Mouse (Mus musculus): ENCODE results near the gene Plekhg6.

The Plekhg6 gene

DNA sequence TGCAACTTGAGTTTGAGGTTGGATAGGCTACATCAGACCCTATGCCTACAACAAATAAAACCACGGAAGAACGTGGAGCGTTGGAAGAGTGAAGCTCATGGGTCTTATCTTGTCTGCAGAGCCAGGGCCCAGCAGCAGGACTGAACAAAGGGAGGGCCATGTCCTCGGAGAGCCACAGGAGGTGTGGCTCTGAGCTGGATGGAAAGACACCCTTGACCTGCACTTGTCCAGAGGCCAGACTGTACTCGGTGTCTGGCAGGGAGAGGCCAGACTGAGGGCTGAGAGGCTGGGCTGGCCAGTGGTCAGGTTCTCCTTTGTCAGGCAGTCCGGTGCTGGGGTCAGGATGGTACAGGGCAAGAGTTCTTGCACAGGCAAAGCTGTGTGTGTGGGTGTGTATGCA lies 55.3 kb downstream of the Plekhg6 start:
- no peak for DNase-seq (ENCODE audit: low spot score in 2 of 2)

DNA sequence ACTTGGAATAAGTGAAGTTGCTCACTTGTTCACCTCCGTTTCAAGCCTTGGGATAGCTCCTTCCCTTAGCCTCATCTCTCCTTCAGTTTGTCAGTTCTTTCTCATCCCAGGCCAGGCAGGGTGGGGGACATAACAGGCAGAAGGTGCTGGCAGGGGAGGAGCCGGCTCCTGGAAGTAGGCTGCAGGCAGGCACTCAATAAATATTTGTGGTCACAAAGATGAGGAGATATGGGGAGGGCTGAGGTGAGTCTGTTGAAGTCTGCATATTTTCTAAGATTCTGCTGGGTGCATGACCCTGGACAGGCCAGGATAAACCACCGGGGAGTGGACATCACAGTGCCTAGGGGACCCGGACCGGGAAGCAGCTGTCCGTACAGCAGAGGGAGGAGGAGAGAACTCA lies 57.0 kb downstream of the Plekhg6 start:
- DNase-seq (ENCODE audit: low spot score in 2 of 2) = no peak

- no peak for DNase-seq (ENCODE audit: low spot score in 2 of 2)
Measured at GRCm38 (mm10) chr6:125322794-125323193, 57.8 kb downstream of the Plekhg6 start.

DNA sequence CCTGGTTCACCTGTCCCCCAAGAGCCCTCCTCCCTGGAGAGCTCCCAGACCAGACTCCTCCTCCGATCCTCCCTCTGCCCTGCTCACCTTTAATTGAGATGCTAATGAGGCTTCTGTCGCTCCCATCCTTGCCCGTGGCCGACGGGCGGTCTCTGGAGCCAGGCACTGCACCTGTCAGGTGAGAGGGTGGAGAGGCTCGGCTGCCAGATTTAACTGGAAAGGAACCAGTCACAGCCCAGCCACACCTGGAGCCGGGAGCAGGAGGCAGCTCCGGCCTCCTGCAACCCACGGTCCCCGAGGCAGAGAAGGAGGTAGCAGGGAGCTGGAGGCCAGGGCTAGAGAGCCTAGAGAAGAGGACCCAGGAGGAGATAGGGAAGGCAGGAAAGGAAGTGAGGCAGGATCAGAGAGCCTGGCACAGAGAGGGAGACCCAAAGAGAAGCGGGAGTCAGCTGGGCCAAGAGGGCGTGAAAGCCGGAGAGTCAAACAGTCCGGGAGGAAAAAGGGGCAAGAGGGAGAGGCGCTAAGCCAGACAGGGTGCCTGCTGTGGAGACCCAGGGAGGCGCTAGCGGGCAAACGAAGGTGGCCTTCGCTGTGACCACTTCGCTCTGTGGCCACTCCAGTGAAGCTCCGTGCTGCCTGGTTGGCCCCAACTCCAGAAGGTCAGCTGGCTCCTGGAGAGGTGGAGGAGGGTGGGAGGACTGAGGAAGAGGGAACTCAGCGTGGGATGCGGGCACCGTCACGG lies 59.3 kb downstream of the Plekhg6 start:
- DNase-seq (ENCODE audit: low spot score in 2 of 2) = no peak

DNA sequence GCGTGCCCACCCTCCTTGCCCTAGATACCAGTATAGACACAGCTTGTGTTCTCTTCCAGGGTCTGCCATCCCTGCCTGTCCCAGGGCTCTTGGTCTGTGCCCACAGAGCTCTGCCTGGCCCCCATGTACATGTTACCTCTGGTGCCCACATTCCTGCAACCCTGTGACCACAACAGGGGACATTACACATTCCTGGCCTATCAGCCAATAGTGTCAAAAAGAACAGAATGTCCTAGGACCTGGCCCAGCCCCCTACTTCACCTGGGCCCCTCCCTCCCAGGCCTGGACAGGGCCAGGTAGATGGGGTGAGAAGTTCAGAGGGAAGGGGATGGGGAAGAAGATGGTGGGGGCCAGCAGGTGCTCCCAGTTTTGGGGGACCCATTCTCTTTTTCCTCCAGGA lies 60.3 kb downstream of the Plekhg6 start, which contains the start of gene Scnn1a:
Gene Scnn1a (plus strand): TSS at position 337 of the 400 bp plus-strand sequence.
- DNase-seq (ENCODE audit: low spot score in 2 of 2) = no peak

- DNase-seq (ENCODE audit: low spot score in 2 of 2) = no peak
Measured at GRCm38 (mm10) chr6:125319919-125320296, 60.7 kb downstream of the Plekhg6 start.

GRCm38 (mm10) chr6:125318981-125319918 lies 61.3 kb downstream of the Plekhg6 start:
- DNase-seq (ENCODE audit: low spot score in 2 of 2) = no peak

GRCm38 (mm10) chr6:125317077-125317476 lies 63.5 kb downstream of the Plekhg6 start:
- no peak for DNase-seq (ENCODE audit: low spot score in 2 of 2)

GRCm38 (mm10) chr6:125314746-125315145 lies 65.8 kb downstream of the Plekhg6 start:
- no peak for DNase-seq (ENCODE audit: low spot score in 2 of 2)

GRCm38 (mm10) chr6:125314231-125314563 lies 66.4 kb downstream of the Plekhg6 start:
- no peak for DNase-seq (ENCODE audit: low spot score in 2 of 2)

- peak; percentile 48 to 54 for DNase-seq (ENCODE audit: low spot score in 2 of 2)
Measured at GRCm38 (mm10) chr6:125313546-125314230, 66.9 kb downstream of the Plekhg6 start, which contains the start of gene Ltbr. TSS of gene Ltbr (minus strand) at chr6:125313885.
